10 mouse cellular contexts compared by ENCODE assay signal in genomic region chr6:113024866-113025265, GRCm38 (mm10). TPM values are rescaled to one million over a fixed set of nuclear protein-coding genes. Genes with fewer than 3 reads are reported as not detected.
DNase-seq lines count a peak whose midpoint lies in the region; ATAC-seq lines count a peak whose summit lies in the region.
"Had no signal": no experiment of that assay in that cellular context is flagged by ENCODE, and none has a peak within 500 bp of the region (broad histone marks: within the 10 kb centered on the region; RNA-seq: fewer than 3 reads in every experiment).

No protein-coding gene starts in this region.

- ATAC-seq in midbrain, embryonic 11.5 days (ENCODE audit: low FRiP score), result no peak
- no peak for ATAC-seq in midbrain, embryonic 13.5 days
- ATAC-seq in intestine, embryonic 15.5 days, result peak; percentile 68
- peak; percentile 65 for ATAC-seq in stomach, embryonic 15.5 days (ENCODE audit: insufficient read depth, low FRiP score, low read depth)
- no peak for ATAC-seq in hindbrain, embryonic 16.5 days

- H3K9me3 ChIP-seq in midbrain, embryonic 11.5 days (ENCODE audit: control insufficient read depth, low read length), result no peaks in the 10 kb centered on the region
- H3K9me3 ChIP-seq in midbrain, embryonic 13.5 days, result no peaks in the 10 kb centered on the region
- no peaks in the 10 kb centered on the region for H3K9me3 ChIP-seq in intestine, embryonic 15.5 days
- no peaks in the 10 kb centered on the region for H3K9me3 ChIP-seq in stomach, embryonic 15.5 days
- H3K9me3 ChIP-seq in hindbrain, embryonic 16.5 days (ENCODE audit: control insufficient read depth, low read length), result no peaks in the 10 kb centered on the region
- H3K9me3 ChIP-seq: liver, embryonic 13.5 days had no signal

- no peaks in the 10 kb centered on the region for H3K36me3 ChIP-seq in midbrain, embryonic 11.5 days (ENCODE audit: control insufficient read depth, insufficient read depth, low read length)
- no peaks in the 10 kb centered on the region for H3K36me3 ChIP-seq in midbrain, embryonic 13.5 days
- H3K36me3 ChIP-seq in intestine, embryonic 15.5 days, result no peaks in the 10 kb centered on the region
- no peaks in the 10 kb centered on the region for H3K36me3 ChIP-seq in stomach, embryonic 15.5 days
- H3K36me3 ChIP-seq in hindbrain, embryonic 16.5 days (ENCODE audit: control insufficient read depth, insufficient read depth, low read length), result no peaks in the 10 kb centered on the region
- H3K36me3 ChIP-seq: liver, embryonic 13.5 days had no signal

- H3K4me1 ChIP-seq in midbrain, embryonic 11.5 days (ENCODE audit: control insufficient read depth, insufficient read depth, low read length), result peaks cover 20% of the 10 kb centered on the region
- peaks cover 30% of the 10 kb centered on the region for H3K4me1 ChIP-seq in midbrain, embryonic 13.5 days (replicated peaks)
- H3K4me1 ChIP-seq in intestine, embryonic 15.5 days (replicated peaks), result no peaks in the 10 kb centered on the region
- H3K4me1 ChIP-seq in stomach, embryonic 15.5 days, result no peaks in the 10 kb centered on the region
- H3K4me1 ChIP-seq in hindbrain, embryonic 16.5 days (ENCODE audit: control insufficient read depth, insufficient read depth, low read depth, low read length), result no peaks in the 10 kb centered on the region
- H3K4me1 ChIP-seq: liver, embryonic 13.5 days had no signal

- peak overlapping the region; percentile 12; the same call in 1 of the 2 replicates for H3K27ac ChIP-seq in midbrain, embryonic 11.5 days (ENCODE audit: low read depth, low read length)
- H3K27ac ChIP-seq in midbrain, embryonic 13.5 days, result no peak overlapping the region
- H3K27ac ChIP-seq in intestine, embryonic 15.5 days, result no peak overlapping the region
- 0 out of 2 replicates have a peak overlapping the region, but pooled peaks have one; percentile 23 for H3K27ac ChIP-seq in stomach, embryonic 15.5 days
- H3K27ac ChIP-seq in hindbrain, embryonic 16.5 days (ENCODE audit: low read depth, low read length), result no peak overlapping the region
- H3K27ac ChIP-seq: heart, adult 2 months; liver, embryonic 13.5 days had no signal

- H3K4me2 ChIP-seq in midbrain, embryonic 11.5 days, result no peak overlapping the region
- no peak overlapping the region for H3K4me2 ChIP-seq in midbrain, embryonic 13.5 days (replicated peaks)
- no peak overlapping the region for H3K4me2 ChIP-seq in intestine, embryonic 15.5 days (replicated peaks)
- H3K4me2 ChIP-seq in stomach, embryonic 15.5 days, result no peak overlapping the region
- no peak overlapping the region for H3K4me2 ChIP-seq in hindbrain, embryonic 16.5 days (ENCODE audit: low read length)
- H3K4me2 ChIP-seq: liver, embryonic 13.5 days had no signal

- no peak overlapping the region for H3K4me3 ChIP-seq in midbrain, embryonic 11.5 days (ENCODE audit: low read depth, low read length)
- H3K4me3 ChIP-seq in midbrain, embryonic 13.5 days (replicated peaks), result no peak overlapping the region
- H3K4me3 ChIP-seq in intestine, embryonic 15.5 days (replicated peaks), result no peak overlapping the region
- no peak overlapping the region for H3K4me3 ChIP-seq in stomach, embryonic 15.5 days (replicated peaks)
- no peak overlapping the region for H3K4me3 ChIP-seq in hindbrain, embryonic 16.5 days (ENCODE audit: low read length)
- H3K4me3 ChIP-seq: heart, adult 2 months; liver, embryonic 13.5 days had no signal

- WGBS in midbrain, embryonic 11.5 days, result 19% methylated on average over 8 of the region's 8 CpGs
- 15% methylated on average over 8 of the region's 8 CpGs for WGBS in midbrain, embryonic 13.5 days
- 29% methylated on average over 8 of the region's 8 CpGs for WGBS in intestine, embryonic 15.5 days
- WGBS in stomach, embryonic 15.5 days, result 23% methylated on average over 8 of the region's 8 CpGs
- WGBS in hindbrain, embryonic 16.5 days, result 35% methylated on average over 8 of the region's 8 CpGs

- no peaks in the 10 kb centered on the region for H3K27me3 ChIP-seq in midbrain, embryonic 11.5 days (ENCODE audit: control insufficient read depth, insufficient read depth, low read length)
- no peaks in the 10 kb centered on the region for H3K27me3 ChIP-seq in midbrain, embryonic 13.5 days
- H3K27me3 ChIP-seq in intestine, embryonic 15.5 days (replicated peaks), result no peaks in the 10 kb centered on the region
- no peaks in the 10 kb centered on the region for H3K27me3 ChIP-seq in stomach, embryonic 15.5 days (replicated peaks)
- no peaks in the 10 kb centered on the region for H3K27me3 ChIP-seq in hindbrain, embryonic 16.5 days (replicated peaks; ENCODE audit: control insufficient read depth, insufficient read depth, low read length)

- DNase-seq in embryo, embryonic 11 days, result peak; percentile 25
- DNase-seq in embryo, embryonic 9.5 days (ENCODE audit: extremely low spot score), result no peak
- DNase-seq in midbrain, embryonic 11.5 days (ENCODE audit: low spot score, missing footprints), result peak; percentile 90
- DNase-seq in cerebellum, postnatal 36 days, result no peak
- DNase-seq: heart, adult 2 months; liver, embryonic 13.5 days had no signal

- no peak overlapping the region for H3K9ac ChIP-seq in midbrain, embryonic 11.5 days (ENCODE audit: low read length)
- no peak overlapping the region for H3K9ac ChIP-seq in midbrain, embryonic 13.5 days (replicated peaks)
- H3K9ac ChIP-seq in intestine, embryonic 15.5 days, result no peak overlapping the region
- H3K9ac ChIP-seq in stomach, embryonic 15.5 days, result no peak overlapping the region
- H3K9ac ChIP-seq in hindbrain, embryonic 16.5 days (ENCODE audit: low read depth, low read length), result no peak overlapping the region
- H3K9ac ChIP-seq: liver, embryonic 13.5 days had no signal

RNA-seq across cellular contexts. Expression of gene Thumpd3, which starts 21.2 kb away (rescaled TPM):
- polyA plus RNA-seq in midbrain, embryonic 11.5 days (2014; fragmentation: Nextera tagmentation; extraction: Ambion mirVana), result 57.1 and 59.5 TPM in 2 replicates
- polyA plus RNA-seq in midbrain, embryonic 13.5 days (2015; fragmentation: Nextera tagmentation; extraction: Ambion mirVana), result 57.0 and 59.0 TPM in 2 replicates
- 58.1 and 62.9 TPM in 2 replicates for polyA plus RNA-seq in intestine, embryonic 15.5 days (2015; fragmentation: Nextera tagmentation; extraction: Ambion mirVana)
- polyA plus RNA-seq in stomach, embryonic 15.5 days (2015; fragmentation: Nextera tagmentation; extraction: Ambion mirVana), result 52.1 and 52.3 TPM in 2 replicates
- 48.7 and 52.0 TPM in 2 replicates for polyA plus RNA-seq in hindbrain, embryonic 16.5 days (2015; fragmentation: Nextera tagmentation; extraction: Ambion mirVana)

RNA-seq across cellular contexts. Expression of gene Setd5, which starts 52.3 kb away (rescaled TPM):
- 75.0 and 75.5 TPM in 2 replicates for polyA plus RNA-seq in midbrain, embryonic 11.5 days (2014; fragmentation: Nextera tagmentation; extraction: Ambion mirVana)
- polyA plus RNA-seq in midbrain, embryonic 13.5 days (2015; fragmentation: Nextera tagmentation; extraction: Ambion mirVana), result 56.6 and 58.5 TPM in 2 replicates
- 67.2 and 70.0 TPM in 2 replicates for polyA plus RNA-seq in intestine, embryonic 15.5 days (2015; fragmentation: Nextera tagmentation; extraction: Ambion mirVana)
- polyA plus RNA-seq in stomach, embryonic 15.5 days (2015; fragmentation: Nextera tagmentation; extraction: Ambion mirVana), result 70.3 and 72.2 TPM in 2 replicates
- polyA plus RNA-seq in hindbrain, embryonic 16.5 days (2015; fragmentation: Nextera tagmentation; extraction: Ambion mirVana), result 45.4 and 48.3 TPM in 2 replicates

Comparison
In these comparisons a context has a peak if more than half of its experiments do, and no peak if none do; other contexts are left out.
1. DNase-seq: peak in embryo, embryonic 11 days (single experiment) and midbrain, embryonic 11.5 days (single experiment); none in embryo, embryonic 9.5 days (single experiment) and cerebellum, postnatal 36 days (0 of 2).
2. H3K27ac ChIP-seq: peak in midbrain, embryonic 11.5 days (single experiment) and stomach, embryonic 15.5 days (single experiment); none in midbrain, embryonic 13.5 days (single experiment), intestine, embryonic 15.5 days (single experiment) and hindbrain, embryonic 16.5 days (single experiment).
3. ATAC-seq: peak in intestine, embryonic 15.5 days (single experiment) and stomach, embryonic 15.5 days (single experiment); none in midbrain, embryonic 11.5 days (single experiment), midbrain, embryonic 13.5 days (single experiment) and hindbrain, embryonic 16.5 days (single experiment).